Mouse (Mus musculus) intestine, embryonic 16.5 days (tissue): ENCODE results near the gene Gm21750. TPM values are rescaled to one million over a fixed set of nuclear protein-coding genes. Genes with fewer than 3 reads are reported as not detected.

ENCODE experiments used
- ATAC-seq: fragments of 200-750 bp; cut with Nextera tagmentation; 2 replicates; pipeline ENCODE4 v1.8.0; 2017; ENCODE audit warnings: moderate TSS enrichment, moderate library complexity
- H3K27ac ChIP-seq: fragments of 300-500 bp; sonication (generic); 2 replicates; pipeline ENCODE4 v1.5.1; 2014; ENCODE audit warnings: mild to moderate bottlenecking, low read length
- H3K27me3 ChIP-seq: fragments of 300-500 bp; sonication (generic); replicated peaks from 2 replicates; pipeline ENCODE4 v1.6.1; 2014; ENCODE audit warnings: low read length, control low read depth, mixed read lengths; ENCODE audit not compliant: control insufficient read depth, insufficient read depth
- H3K36me3 ChIP-seq: fragments of 300-500 bp; sonication (generic); 2 replicates; pipeline ENCODE4 v1.6.1; 2014; ENCODE audit warnings: low read length, control low read depth; ENCODE audit not compliant: control insufficient read depth, insufficient read depth
- H3K4me1 ChIP-seq: fragments of 300-500 bp; sonication (generic); 2 replicates; pipeline ENCODE4 v1.6.1; 2014; ENCODE audit warnings: low read length, control low read depth, mixed read lengths; ENCODE audit not compliant: control insufficient read depth, insufficient read depth
- H3K4me2 ChIP-seq: fragments of 300-500 bp; sonication (generic); 2 replicates; pipeline ENCODE4 v1.6.1; 2014; ENCODE audit warnings: low read depth, low read length, control low read depth
- H3K4me3 ChIP-seq: fragments of 300-500 bp; sonication (generic); 2 replicates; pipeline ENCODE4 v1.5.1; 2014; ENCODE audit warnings: mild to moderate bottlenecking, low read length
- H3K9ac ChIP-seq: fragments of 300-500 bp; sonication (generic); 2 replicates; pipeline ENCODE4 v1.6.1; 2014; ENCODE audit warnings: low read depth, low read length
- H3K9me3 ChIP-seq: fragments of 300-500 bp; sonication (generic); 2 replicates; pipeline ENCODE4 v1.6.1; 2016; ENCODE audit warnings: low read length, control low read depth; ENCODE audit not compliant: control insufficient read depth
- WGBS: fragments of 180-500 bp; shearing (Covaris S2); extraction: QIAGEN DNeasy Blood & Tissue Kit; methylation state at CpG from one replicate; pipeline ENCODE4 v1.1.7; 2014; 5-methylcytosine and 5-hydroxymethylcytosine counted together
- polyA plus RNA-seq: library from polyadenylated mRNA; unstranded; fragments of >200 nt; fragmentation: Nextera tagmentation; extraction: Ambion mirVana; gene quantifications from 2 replicates; pipeline ENCODE4 v1.2.1, GENCODE M21; 2015

The Gm21750 gene
- polyA plus RNA-seq, 1 experiment from 2014 or later = not detected

GRCm38 (mm10) chr14:73670091-73670490, 9.1 kb downstream of the Gm21750 start:
- no peak overlapping the region for H3K4me3 ChIP-seq
- no peak overlapping the region for H3K4me2 ChIP-seq
- H3K27me3 ChIP-seq = no peaks in the 10 kb centered on the region
- H3K9me3 ChIP-seq = no peaks in the 10 kb centered on the region
- H3K4me1 ChIP-seq = no peaks in the 10 kb centered on the region
- no peak overlapping the region for H3K27ac ChIP-seq
- no peak for ATAC-seq
- 80% methylated on average over 2 of the region's 2 CpGs for WGBS
- H3K9ac ChIP-seq = no peak overlapping the region
- H3K36me3 ChIP-seq = no peaks in the 10 kb centered on the region

GRCm38 (mm10) chr14:73687726-73688125, 26.7 kb downstream of the Gm21750 start:
- Histone ChIP-seq H3K4me1 (no peaks in the 10 kb centered on the region), H3K9me3 (no peaks in the 10 kb centered on the region), H3K4me2 (no peak overlapping the region), H3K4me3 (no peak overlapping the region), H3K27ac (no peak overlapping the region), H3K27me3 (no peaks in the 10 kb centered on the region), H3K9ac (no peak overlapping the region), H3K36me3 (no peaks in the 10 kb centered on the region)
- ATAC-seq = no peak
- WGBS = 51% methylated on average over 4 of the region's 4 CpGs

- H3K9me3 ChIP-seq = no peaks in the 10 kb centered on the region
- H3K9ac ChIP-seq = no peak overlapping the region
- no peaks in the 10 kb centered on the region for H3K27me3 ChIP-seq
- no peak overlapping the region for H3K27ac ChIP-seq
- no peak overlapping the region for H3K4me2 ChIP-seq
- ATAC-seq = no peak
- WGBS = 71% methylated on average over 2 of the region's 2 CpGs
- no peaks in the 10 kb centered on the region for H3K4me1 ChIP-seq
- H3K36me3 ChIP-seq = no peaks in the 10 kb centered on the region
- no peak overlapping the region for H3K4me3 ChIP-seq
Measured at GRCm38 (mm10) chr14:73688427-73688826, 27.4 kb downstream of the Gm21750 start.

GRCm38 (mm10) chr14:73700256-73700655, 39.2 kb downstream of the Gm21750 start:
- 31% methylated on average over 1 of the region's 1 CpGs for WGBS
- no peaks in the 10 kb centered on the region for H3K9me3 ChIP-seq
- no peak overlapping the region for H3K9ac ChIP-seq

GRCm38 (mm10) chr14:73709412-73710110, 48.5 kb downstream of the Gm21750 start:
- H3K27ac ChIP-seq = no peak overlapping the region
- no peaks in the 10 kb centered on the region for H3K27me3 ChIP-seq
- WGBS = 88% methylated on average over 9 of the region's 9 CpGs
- no peaks in the 10 kb centered on the region for H3K4me1 ChIP-seq
- H3K4me2 ChIP-seq = no peak overlapping the region
- H3K9ac ChIP-seq = no peak overlapping the region
- H3K9me3 ChIP-seq = peaks cover 4% of the 10 kb centered on the region; the same call in 1 of the 2 replicates
- no peak for ATAC-seq
- H3K4me3 ChIP-seq = no peak overlapping the region
- no peaks in the 10 kb centered on the region for H3K36me3 ChIP-seq

More at GRCm38 (mm10) chr14:73700256-73700655, 39.2 kb downstream of the Gm21750 start:
- no peak overlapping the region for H3K4me2 ChIP-seq
- no peak overlapping the region for H3K27ac ChIP-seq
- H3K27me3 ChIP-seq = no peaks in the 10 kb centered on the region
- H3K4me3 ChIP-seq = no peak overlapping the region
- no peaks in the 10 kb centered on the region for H3K4me1 ChIP-seq
- no peak for ATAC-seq
- H3K36me3 ChIP-seq = no peaks in the 10 kb centered on the region

Other genes with a start within 250 kb of the Gm21750 start
- 54.0 and 64.5 TPM in 2 replicates for gene Med4, start 151.2 kb upstream of the Gm21750 start, polyA plus RNA-seq
- gene Sucla2, start 135.9 kb upstream of the Gm21750 start, polyA plus RNA-seq = 140 and 141 TPM in 2 replicates
- 5.7 and 5.8 TPM in 2 replicates for gene Nudt15, start 113.0 kb upstream of the Gm21750 start, polyA plus RNA-seq